Mouse (Mus musculus) ES-E14 (cell line): Measurements from ENCODE around the gene Ttc22. TPM values are rescaled to one million over a fixed set of nuclear protein-coding genes. Genes with fewer than 3 reads are reported as not detected.
A peak's percentile ranks its signal among the peaks of the same experiment; 100 is the strongest.

Source experiments
- DNase-seq: peaks from one replicate; pipeline ENCODE4 v3.0.0-alpha.2; 2013; ENCODE audit warnings: low read depth, low spot score
- H3K27ac ChIP-seq: 2 replicates; pipeline ENCODE4 v1.5.1; 2012; ENCODE audit warnings: low read depth, mild to moderate bottlenecking, low read length, moderate library complexity, mixed read lengths; ENCODE audit not compliant: poor library complexity, insufficient read depth, severe bottlenecking
- H3K36me3 ChIP-seq: 2 replicates; pipeline ENCODE4 v1.6.1; 2012; ENCODE audit warnings: mild to moderate bottlenecking, low read length, moderate library complexity, mixed read lengths; ENCODE audit not compliant: control insufficient read depth, poor library complexity, insufficient read depth, severe bottlenecking
- H3K4me1 ChIP-seq, 2 experiments: fragments of 150-350 bp in 1 of 2; sonication (generic) in 1 of 2; 2 replicates each; pipeline ENCODE4 v1.6.1; 2012; ENCODE audit warnings: low read length in 2 of 2, mild to moderate bottlenecking in 1 of 2, mixed read lengths in 1 of 2; ENCODE audit not compliant: control insufficient read depth in 2 of 2, insufficient read depth in 2 of 2, poor library complexity in 1 of 2
- H3K4me3 ChIP-seq, 2 experiments: fragments of 150-350 bp in 1 of 2; sonication (generic) in 1 of 2; 2 replicates each; pipeline ENCODE4 v1.5.1; 2012; ENCODE audit warnings: low read length in 2 of 2, low read depth in 1 of 2, mild to moderate bottlenecking in 1 of 2, mixed read lengths in 1 of 2; ENCODE audit not compliant: insufficient read depth in 1 of 2, poor library complexity in 1 of 2, severe bottlenecking in 1 of 2
- H3K9ac ChIP-seq: 2 replicates; pipeline ENCODE4 v1.6.1; 2012; ENCODE audit warnings: low read depth, mild to moderate bottlenecking, low read length, mixed read lengths; ENCODE audit not compliant: poor library complexity, insufficient read depth, severe bottlenecking
- H3K9me3 ChIP-seq: fragments of 150-350 bp; sonication (generic); 2 replicates; pipeline ENCODE4 v1.6.1; 2012; ENCODE audit warnings: low read depth, mild to moderate bottlenecking, low read length; ENCODE audit not compliant: control insufficient read depth, insufficient read depth
- CHD2 ChIP-seq: IDR thresholded peaks from 2 replicates; pipeline ENCODE4 v1.6.1; 2014; ENCODE audit warnings: mild to moderate bottlenecking, low read depth, low read length, inconsistent platforms
- HCFC1 ChIP-seq: IDR thresholded peaks from 2 replicates; pipeline ENCODE4 v1.6.1; 2012; ENCODE audit warnings: low read length, inconsistent platforms, borderline replicate concordance; ENCODE audit not compliant: insufficient read depth
- MAFK ChIP-seq: IDR thresholded peaks from 2 replicates; pipeline ENCODE4 v1.6.1; 2014; ENCODE audit warnings: mild to moderate bottlenecking, low read depth, low read length, inconsistent platforms; ENCODE audit not compliant: insufficient read depth
- ZC3H11A ChIP-seq: IDR thresholded peaks from 2 replicates; pipeline ENCODE4 v1.6.1; 2012; ENCODE audit warnings: low read depth, mild to moderate bottlenecking, inconsistent platforms, low read length, borderline replicate concordance
- ZNF384 ChIP-seq: IDR thresholded peaks from 2 replicates; pipeline ENCODE4 v1.6.1; 2012; ENCODE audit warnings: low read depth, low read length, inconsistent platforms
- in situ Hi-C, 2 experiments: fragments of 600-800 bp; cut with MboI; formaldehyde crosslinking; loops; one replicate each; pipeline ENCODE4 v1.15.1; 2025; ENCODE audit warnings: low sequenced_read_pairs in 2 of 2, inconsistent platforms in 1 of 2; ENCODE audit not compliant: unreplicated experiment in 2 of 2
- total RNA-seq: library from RNA; depleted of rRNA; stranded (reverse); fragments of 300-350 nt; gene quantifications from 2 replicates; pipeline ENCODE4 v1.2.3, GENCODE M21; 2012; rRNA removed

Gene Ttc22
- total RNA-seq, result 0.09 and 0.16 TPM in 2 replicates

DNA sequence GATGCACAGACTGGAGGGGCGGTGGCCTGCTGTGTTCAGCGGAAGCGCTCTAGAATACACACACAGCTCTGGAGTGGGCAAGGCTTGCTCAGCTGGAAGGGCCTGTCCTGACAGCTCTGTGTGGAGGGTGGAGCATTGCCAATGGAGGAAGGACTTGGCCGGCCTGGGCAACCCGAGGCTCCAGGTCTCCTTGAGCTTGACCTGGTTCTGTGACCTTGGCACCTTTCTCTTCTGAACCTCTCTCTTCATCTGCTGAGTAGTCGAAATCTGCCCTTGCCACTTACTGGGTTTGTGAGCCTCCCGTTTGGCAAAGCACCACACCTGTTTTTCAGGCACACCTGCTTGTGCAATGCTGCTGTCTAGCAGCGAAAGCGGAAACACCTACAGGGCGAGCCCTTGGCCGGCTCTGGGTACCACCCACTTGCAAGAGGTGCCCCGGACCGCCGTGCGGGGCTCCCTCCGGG, at the start of gene Ttc22:
TSS of gene Ttc22 (plus strand) at position 403 of the 464 bp plus-strand sequence.
- DNase-seq, result no peak
- Histone ChIP-seq H3K4me1 (peaks cover 0 to 11% of the 10 kb centered on the region in 2 experiments; a peak in 2 of 4 replicates), H3K27ac (no peak within 1 kb of the TSS), H3K9me3 (no peaks in the 10 kb centered on the region), H3K36me3 (no peaks in the 10 kb centered on the region), H3K4me3 (peak within 1 kb of the TSS; percentile 53 to 57), H3K9ac (no peak within 1 kb of the TSS)
- no peak for TF ChIP-seq MAFK
- in situ Hi-C loops, result no loop called here

DNA sequence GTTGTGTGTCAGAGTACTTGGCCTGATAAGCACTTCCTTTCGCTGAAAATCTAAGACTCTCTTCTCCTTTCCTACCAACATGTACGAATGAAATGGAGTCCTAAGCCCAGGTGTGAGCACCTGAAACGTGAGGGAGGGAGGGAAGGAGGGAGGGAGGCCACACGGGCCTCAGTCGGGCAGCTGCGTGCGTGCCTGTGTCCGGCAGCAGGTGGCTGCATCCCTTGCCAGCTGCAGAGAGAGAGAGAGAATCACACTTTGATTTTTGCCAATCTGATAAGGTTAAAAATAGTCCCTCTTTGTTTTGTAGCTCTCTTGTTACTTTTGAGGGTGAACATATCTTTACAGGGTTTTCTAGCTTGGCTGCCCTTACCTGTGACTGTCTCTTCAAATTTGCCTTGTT, 47.2 kb upstream of the Ttc22 start:
- Histone ChIP-seq H3K27ac (no peak overlapping the region), H3K4me1 (0 out of 4 replicates have a peak, but pooled peaks cover 0 to 1% of the 10 kb centered on the region in 2 experiments), H3K9ac (no peak overlapping the region), H3K36me3 (peaks cover 85% of the 10 kb centered on the region), H3K4me3 (no peak overlapping the region), H3K9me3 (no peaks in the 10 kb centered on the region)
- in situ Hi-C loops, result no loop called here
- DNase-seq, result no peak
- TF ChIP-seq ZNF384, result no peak
- TF ChIP-seq MAFK, result no peak
- no peak for TF ChIP-seq CHD2

DNA sequence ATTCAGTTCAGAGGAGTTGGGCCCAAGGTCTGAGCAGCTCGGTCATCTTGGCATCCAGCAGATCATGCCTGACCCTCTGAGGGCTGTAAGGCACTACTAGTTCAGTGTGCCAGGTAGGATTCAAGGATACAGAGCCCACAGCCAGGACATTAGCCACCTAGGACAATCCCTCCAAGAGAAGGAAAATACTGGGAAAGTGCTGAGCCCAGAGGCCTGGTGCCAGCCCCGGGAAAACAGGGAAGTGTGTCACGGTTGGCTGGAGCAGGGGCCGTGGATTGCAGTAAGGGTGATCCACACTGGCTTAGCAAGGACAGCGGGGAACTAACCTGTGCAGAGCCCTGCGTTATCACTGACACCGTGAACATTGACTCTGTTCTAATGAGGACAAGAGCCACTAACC, 44.7 kb upstream of the Ttc22 start:
- in situ Hi-C loops, result no loop called here
- H3K4me3 ChIP-seq, result no peak overlapping the region
- H3K4me1 ChIP-seq, result peaks cover 5 to 11% of the 10 kb centered on the region in 2 experiments; a peak in 2 of 4 replicates
- no peak overlapping the region for H3K27ac ChIP-seq
- no peaks in the 10 kb centered on the region for H3K9me3 ChIP-seq
- H3K36me3 ChIP-seq, result peaks cover 82% of the 10 kb centered on the region
- H3K9ac ChIP-seq, result no peak overlapping the region
- DNase-seq, result no peak
- TF ChIP-seq ZNF384, result no peak
- no peak for TF ChIP-seq CHD2
- no peak for TF ChIP-seq MAFK
- no peak for TF ChIP-seq ZC3H11A
- TF ChIP-seq HCFC1, result no peak

DNA sequence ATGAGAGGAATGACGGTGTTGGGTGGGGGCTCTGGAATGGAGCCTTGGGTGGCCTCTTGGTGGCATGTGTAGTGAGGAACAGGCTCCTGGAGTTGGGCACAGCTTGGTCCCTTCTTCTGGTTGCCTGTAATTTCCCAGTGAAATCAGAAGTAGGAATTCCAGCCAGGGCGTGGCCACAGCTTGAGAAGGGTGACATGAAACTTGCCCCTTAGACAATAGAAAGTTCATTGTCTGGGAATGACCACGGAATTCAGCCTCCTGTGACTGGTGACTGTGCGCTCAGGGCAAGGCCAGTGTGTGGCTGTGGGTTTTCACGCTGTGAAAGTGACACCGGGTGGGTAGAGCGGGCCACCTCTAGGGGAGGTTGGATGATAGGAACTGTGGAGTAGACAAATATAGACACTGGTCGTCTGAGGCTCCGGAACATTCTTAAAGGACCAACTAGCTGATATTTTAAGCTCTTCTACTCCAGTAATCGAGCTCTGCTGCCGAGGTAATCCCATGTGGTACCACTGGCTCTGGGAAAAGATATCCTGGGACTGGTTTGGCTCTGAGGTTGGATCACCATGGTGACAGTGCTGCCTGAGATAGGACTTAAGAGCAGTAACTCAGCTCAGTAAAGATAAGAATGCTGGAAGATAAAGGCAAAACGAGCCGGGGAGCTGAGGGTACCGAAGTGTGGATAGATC, 40.9 kb upstream of the Ttc22 start:
- Histone ChIP-seq H3K27ac (no peak overlapping the region), H3K9me3 (no peaks in the 10 kb centered on the region), H3K9ac (no peak overlapping the region), H3K36me3 (peaks cover 75% of the 10 kb centered on the region), H3K4me1 (peaks cover 7 to 27% of the 10 kb centered on the region in 2 experiments; a peak in 2 of 4 replicates), H3K4me3 (no peak overlapping the region)
- no peak for TF ChIP-seq ZC3H11A
- no peak for TF ChIP-seq HCFC1
- TF ChIP-seq MAFK, result no peak
- no peak for TF ChIP-seq ZNF384
- no peak for TF ChIP-seq CHD2
- in situ Hi-C loops, result no loop called here
- no peak for DNase-seq

DNA sequence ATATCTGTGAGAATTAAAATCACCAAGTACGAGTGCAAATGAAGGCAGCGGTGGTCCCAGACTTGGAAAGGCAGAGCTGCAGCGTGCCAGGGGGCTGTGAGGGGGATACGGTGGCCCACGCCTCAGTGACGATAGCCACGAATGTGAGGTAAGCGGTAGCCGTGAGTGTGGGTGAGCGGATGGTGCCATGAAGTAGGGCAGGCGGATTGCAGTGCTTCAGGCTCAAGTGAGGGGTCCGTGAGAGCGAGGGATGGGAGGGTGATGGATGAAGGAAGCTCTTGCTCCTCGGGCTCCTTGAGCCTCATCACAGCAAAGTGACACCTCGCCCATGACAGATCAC, 40.4 kb upstream of the Ttc22 start:
- in situ Hi-C loops, result no loop called here
- H3K4me1 ChIP-seq, result peaks cover 7 to 32% of the 10 kb centered on the region in 2 experiments; a peak in 3 of 4 replicates
- H3K27ac ChIP-seq, result peak overlapping the region; percentile 19; the same call in 1 of the 2 replicates
- peaks cover 75% of the 10 kb centered on the region for H3K36me3 ChIP-seq
- H3K9me3 ChIP-seq, result no peaks in the 10 kb centered on the region
- H3K9ac ChIP-seq, result no peak overlapping the region
- no peak for DNase-seq
- TF ChIP-seq ZNF384 (no peak), ZC3H11A (no peak), MAFK (no peak), CHD2 (no peak), HCFC1 (no peak)
- H3K4me3 ChIP-seq, result no peak overlapping the region
